Comparison of ENCODE assay signal across 8 mouse cellular contexts in the genomic region with DNA sequence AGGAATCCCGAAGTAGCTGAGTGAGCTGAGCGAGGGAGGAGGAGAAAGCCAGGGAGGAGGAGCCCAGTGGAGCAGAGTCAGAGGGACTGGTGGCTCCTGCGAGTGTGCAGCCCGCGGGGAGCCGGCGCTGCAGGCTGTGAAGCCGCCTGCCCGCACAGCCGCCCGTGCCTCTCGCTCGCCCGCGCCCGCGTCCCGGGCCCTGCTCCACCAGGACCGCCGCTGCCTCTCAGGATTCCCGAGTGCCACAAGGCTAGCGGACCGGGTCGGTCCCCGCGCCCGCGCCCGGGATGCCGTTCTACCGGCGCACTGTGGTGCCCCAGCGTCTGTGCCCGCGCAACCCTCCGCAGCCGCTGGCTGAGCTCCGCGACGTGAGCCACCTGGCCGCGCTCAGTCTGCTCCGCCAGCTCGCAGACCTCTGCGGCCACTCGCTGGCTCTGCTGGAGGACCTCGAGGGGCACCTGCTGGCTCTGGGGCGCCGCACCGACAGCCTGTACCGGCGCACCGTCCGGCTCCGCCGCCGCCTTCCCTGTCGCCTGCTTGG. TPM values are rescaled to one million over a fixed set of nuclear protein-coding genes. Genes with fewer than 3 reads are reported as not detected.
DNase-seq lines count a peak whose midpoint lies in the region; ATAC-seq and TF ChIP-seq lines count a peak whose summit lies in the region.

A gene (plus strand): TSS at position 105 of the 541 bp plus-strand sequence.

- TF ChIP-seq CTCF in midbrain, postnatal 0 days (IDR thresholded peaks at IDR 0.05): no peak
- no peak for TF ChIP-seq CTCF in stomach, postnatal 0 days (IDR thresholded peaks at IDR 0.05; ENCODE audit: low read depth)

- no peak within 1 kb of the TSS for H3K9ac ChIP-seq in midbrain, postnatal 0 days (replicated peaks; ENCODE audit: low read length, poor library complexity, severe bottlenecking)
- peak within 1 kb of the TSS; percentile 55 for H3K9ac ChIP-seq in stomach, postnatal 0 days (ENCODE audit: low read length)

- peak within 1 kb of the TSS; percentile 67 for H3K4me3 ChIP-seq in embryonic facial prominence, embryonic 10.5 days
- peak within 1 kb of the TSS; percentile 73 for H3K4me3 ChIP-seq in heart, embryonic 10.5 days
- peak within 1 kb of the TSS; percentile 45 for H3K4me3 ChIP-seq in midbrain, postnatal 0 days (ENCODE audit: low read depth, low read length)
- H3K4me3 ChIP-seq in stomach, postnatal 0 days (ENCODE audit: low read depth, low read length): peak within 1 kb of the TSS; percentile 48

- 19% methylated on average over 58 of the region's 58 CpGs for WGBS in embryonic facial prominence, embryonic 10.5 days
- WGBS in heart, embryonic 10.5 days: 7% methylated on average over 58 of the region's 58 CpGs
- WGBS in midbrain, postnatal 0 days: 20% methylated on average over 25 of the region's 58 CpGs
- 18% methylated on average over 14 of the region's 58 CpGs for WGBS in stomach, postnatal 0 days

- H3K4me1 ChIP-seq in embryonic facial prominence, embryonic 10.5 days: peaks cover 35% of the 10 kb centered on the region
- peaks cover 24% of the 10 kb centered on the region for H3K4me1 ChIP-seq in heart, embryonic 10.5 days
- H3K4me1 ChIP-seq in midbrain, postnatal 0 days (ENCODE audit: insufficient read depth, low read length): no peaks in the 10 kb centered on the region
- no peaks in the 10 kb centered on the region for H3K4me1 ChIP-seq in stomach, postnatal 0 days (replicated peaks; ENCODE audit: control insufficient read depth, insufficient read depth)

- peaks cover 100% of the 10 kb centered on the region for H3K27me3 ChIP-seq in embryonic facial prominence, embryonic 10.5 days (replicated peaks; ENCODE audit: low read depth, poor library complexity, severe bottlenecking)
- H3K27me3 ChIP-seq in heart, embryonic 10.5 days (ENCODE audit: insufficient read depth, poor library complexity, severe bottlenecking): peaks cover 73% of the 10 kb centered on the region
- peaks cover 58% of the 10 kb centered on the region for H3K27me3 ChIP-seq in midbrain, postnatal 0 days (ENCODE audit: insufficient read depth, low read length)
- no peaks in the 10 kb centered on the region for H3K27me3 ChIP-seq in stomach, postnatal 0 days (ENCODE audit: control insufficient read depth, insufficient read depth, low read length)

- H3K36me3 ChIP-seq in embryonic facial prominence, embryonic 10.5 days (replicated peaks): no peaks in the 10 kb centered on the region
- H3K36me3 ChIP-seq in heart, embryonic 10.5 days: no peaks in the 10 kb centered on the region
- no peaks in the 10 kb centered on the region for H3K36me3 ChIP-seq in midbrain, postnatal 0 days (ENCODE audit: insufficient read depth, low read length)
- H3K36me3 ChIP-seq in stomach, postnatal 0 days (ENCODE audit: control insufficient read depth, insufficient read depth, low read length): no peaks in the 10 kb centered on the region

- no peak for TF ChIP-seq EP300 in stomach, postnatal 0 days (optimal IDR thresholded peaks at IDR 0.05)

- peak within 1 kb of the TSS; percentile 85 for H3K27ac ChIP-seq in embryonic facial prominence, embryonic 10.5 days (replicated peaks)
- peak within 1 kb of the TSS; percentile 91 for H3K27ac ChIP-seq in heart, embryonic 10.5 days
- H3K27ac ChIP-seq in midbrain, postnatal 0 days (ENCODE audit: low read depth, low read length): no peak within 1 kb of the TSS
- no peak within 1 kb of the TSS for H3K27ac ChIP-seq in stomach, postnatal 0 days (replicated peaks)

- peak; percentile 23; the same call in 1 of the 2 replicates for ATAC-seq in midbrain, postnatal 0 days (ENCODE audit: low FRiP score)
- ATAC-seq in stomach, postnatal 0 days (ENCODE audit: low FRiP score, low TSS enrichment): peak; percentile 69

- DNase-seq in adrenal gland, adult 18-20 months (ENCODE audit: low spot score in 2 of 2): peak; percentile 36 to 45
- DNase-seq in adrenal gland, postnatal 4 days (ENCODE audit: low spot score in 2 of 2): no peak
- peak; percentile 74 for DNase-seq in embryonic facial prominence, embryonic 10.5 days (ENCODE audit: low spot score)
- DNase-seq in heart, embryonic 10.5 days (ENCODE audit: low spot score): peak; percentile 79
- DNase-seq in kidney, adult 9 months: peak; percentile 62
- DNase-seq in liver: peak; percentile 31
- peak; percentile 17 for DNase-seq in midbrain, postnatal 0 days (ENCODE audit: low spot score)
- DNase-seq in stomach, postnatal 0 days (ENCODE audit: low spot score): peak; percentile 44

- 0 out of 2 replicates have a peak, but pooled peaks cover 3% of the 10 kb centered on the region for H3K9me3 ChIP-seq in embryonic facial prominence, embryonic 10.5 days
- H3K9me3 ChIP-seq in heart, embryonic 10.5 days: no peaks in the 10 kb centered on the region
- no peaks in the 10 kb centered on the region for H3K9me3 ChIP-seq in midbrain, postnatal 0 days (ENCODE audit: low read length)
- H3K9me3 ChIP-seq in stomach, postnatal 0 days (ENCODE audit: control insufficient read depth, low read length): no peaks in the 10 kb centered on the region

- peak within 1 kb of the TSS; percentile 63 for H3K4me2 ChIP-seq in midbrain, postnatal 0 days (ENCODE audit: low read depth, low read length, poor library complexity, severe bottlenecking)
- H3K4me2 ChIP-seq in stomach, postnatal 0 days (replicated peaks; ENCODE audit: low read depth): peak within 1 kb of the TSS; percentile 73

RNA-seq across cellular contexts. Expression of the gene that starts here (rescaled TPM):
- 1 to 10 TPM; 3.8 to 5.1 TPM for total RNA-seq in adrenal gland, adult 18-20 months (2021)
- 10 to 100 TPM in 1 of 2 experiments, 1 to 10 TPM in 1; 9.2 to 11.4 TPM for total RNA-seq in adrenal gland, postnatal 4 days (2021)
- 27.5 and 30.0 TPM in 2 replicates for polyA plus RNA-seq in embryonic facial prominence, embryonic 10.5 days (2016; fragmentation: Nextera tagmentation; extraction: Ambion mirVana)
- 30.5 and 33.7 TPM in 2 replicates for polyA plus RNA-seq in heart, embryonic 10.5 days (2016; fragmentation: Nextera tagmentation; extraction: Ambion mirVana)
- 13.0 and 22.1 TPM in 2 replicates for total RNA-seq in midbrain, postnatal 0 days (2014; rRNA removed)
- polyA plus RNA-seq in midbrain, postnatal 0 days (2015; fragmentation: Nextera tagmentation; extraction: Ambion mirVana): 4.3 and 6.7 TPM in 2 replicates
- 2.2 TPM in 2 replicates for polyA plus RNA-seq in stomach, postnatal 0 days (2015; fragmentation: Nextera tagmentation; extraction: Ambion mirVana)

Comparison
In these comparisons a context has a peak if more than half of its experiments do, and no peak if none do; other contexts are left out.
1. DNase-seq: peak in adrenal gland, adult 18-20 months (2 of 2), embryonic facial prominence, embryonic 10.5 days (single experiment), heart, embryonic 10.5 days (single experiment), kidney, adult 9 months (single experiment), liver (single experiment), midbrain, postnatal 0 days (single experiment) and stomach, postnatal 0 days (single experiment); none in adrenal gland, postnatal 4 days (0 of 2).
2. H3K27ac ChIP-seq: peak in embryonic facial prominence, embryonic 10.5 days (single experiment) and heart, embryonic 10.5 days (single experiment); none in midbrain, postnatal 0 days (single experiment) and stomach, postnatal 0 days (single experiment).
3. Peak in every context shown above with its lines, with median percentiles within 50 percentile points of each other: H3K4me3 ChIP-seq.